Mouse (Mus musculus) liver, adult 2 months (tissue): ENCODE measurements around the gene Olfr769. TPM values are rescaled to one million over a fixed set of nuclear protein-coding genes. Genes with fewer than 3 reads are reported as not detected.

Experiments used
- DNase-seq: peaks from one replicate; pipeline ENCODE4 v3.0.0-alpha.2; 2011; ENCODE audit warnings: low read depth, low spot score; ENCODE audit errors: extremely low read depth
- H3K27ac ChIP-seq: fragments of 200-500 bp; replicated peaks from 2 replicates; pipeline ENCODE4 v1.5.1; 2012; ENCODE audit warnings: low read depth, mild to moderate bottlenecking, control low read depth, inconsistent platforms, low read length; ENCODE audit not compliant: insufficient read depth
- H3K27me3 ChIP-seq: fragments of 200-500 bp; 2 replicates; pipeline ENCODE4 v1.6.1; 2012; ENCODE audit warnings: mild to moderate bottlenecking, moderate library complexity, low read length, inconsistent platforms; ENCODE audit not compliant: control insufficient read depth, insufficient read depth
- H3K36me3 ChIP-seq: fragments of 200-500 bp; 2 replicates; pipeline ENCODE4 v1.6.1; 2012; ENCODE audit warnings: low read length, inconsistent platforms; ENCODE audit not compliant: control insufficient read depth, insufficient read depth
- H3K4me1 ChIP-seq: fragments of 200-500 bp; 2 replicates; pipeline ENCODE4 v1.6.1; 2011; ENCODE audit warnings: low read length; ENCODE audit not compliant: control insufficient read depth, insufficient read depth
- H3K4me3 ChIP-seq: fragments of 200-500 bp; 2 replicates; pipeline ENCODE4 v1.5.1; 2011; ENCODE audit warnings: low read depth, mild to moderate bottlenecking, control low read depth, low read length, moderate library complexity; ENCODE audit not compliant: insufficient read depth
- H3K79me2 ChIP-seq: fragments of 200-500 bp; 2 replicates; pipeline ENCODE4 v1.6.1; 2012; ENCODE audit warnings: inconsistent platforms, mild to moderate bottlenecking, low read length, moderate library complexity; ENCODE audit not compliant: control insufficient read depth, insufficient read depth
- H3K9ac ChIP-seq: fragments of 200-500 bp; 2 replicates; pipeline ENCODE4 v1.6.1; 2012; ENCODE audit warnings: low read depth, mild to moderate bottlenecking, control low read depth, inconsistent platforms, low read length
- CTCF ChIP-seq: fragments of 200-500 bp; IDR thresholded peaks from 2 replicates; pipeline ENCODE4 v1.5.1; 2011; ENCODE audit warnings: low read depth, low read length, control low read depth
- POLR2A ChIP-seq: fragments of 200-500 bp; IDR thresholded peaks from 2 replicates; pipeline ENCODE4 v1.6.1; 2011; ENCODE audit warnings: low read length, control low read depth; ENCODE audit not compliant: insufficient read depth; ENCODE audit errors: extremely low read depth
- WGBS: fragments of 180-500 bp; shearing (Covaris S2); methylation state at CpG from one replicate; pipeline ENCODE4 v1.1.7; 2018; 5-methylcytosine and 5-hydroxymethylcytosine counted together
- polyA plus RNA-seq: library from polyadenylated mRNA; depleted of rRNA; stranded (reverse); fragments of >200 nt; gene quantifications from 2 replicates; pipeline ENCODE4 v1.2.3, GENCODE M21; 2012; rRNA removed
- total RNA-seq: library from RNA; depleted of rRNA; stranded (reverse); fragments of >200 nt; gene quantifications from 2 replicates; pipeline ENCODE4 v1.2.3, GENCODE M21; 2014; rRNA removed

Olfr769 gene
- total and polyA plus RNA-seq, 2 experiments: not detected

GRCm38 (mm10) chr10:129068877-129069276, 48.8 kb downstream of the Olfr769 start, which contains the start of gene Olfr766-ps1:
Gene Olfr766-ps1 (minus strand): TSS chr10:129068977.
- DNase-seq: no peak
- no peak within 1 kb of the TSS for H3K4me3 ChIP-seq
- 72% methylated on average over 2 of the region's 2 CpGs for WGBS
- H3K79me2 ChIP-seq: no peaks in the 10 kb centered on the region
- no peak within 1 kb of the TSS for H3K27ac ChIP-seq
- no peaks in the 10 kb centered on the region for H3K27me3 ChIP-seq
- TF ChIP-seq POLR2A (no peak), CTCF (no peak)
- no peak within 1 kb of the TSS for H3K9ac ChIP-seq
- H3K4me1 ChIP-seq: no peaks in the 10 kb centered on the region
- no peaks in the 10 kb centered on the region for H3K36me3 ChIP-seq

Other genes starting within 250 kb of the Olfr769 start
- gene Gdf11, start 226.1 kb downstream of the Olfr769 start, total RNA-seq: 0.09 and 0.13 TPM in 2 replicates
- 0.04 and 0.05 TPM in 2 replicates for gene Gdf11, start 226.1 kb downstream of the Olfr769 start, polyA plus RNA-seq
- gene Cd63, start 216.9 kb downstream of the Olfr769 start, total RNA-seq: 4.1 and 5.2 TPM in 2 replicates
- 2.9 and 4.4 TPM in 2 replicates for gene Cd63, start 216.9 kb downstream of the Olfr769 start, polyA plus RNA-seq
- 30.4 and 33.8 TPM in 2 replicates for gene Rdh5, start 195.0 kb downstream of the Olfr769 start, total RNA-seq
- 86.2 and 91.8 TPM in 2 replicates for gene Rdh5, start 195.0 kb downstream of the Olfr769 start, polyA plus RNA-seq
- 91.1 and 106 TPM in 2 replicates for gene Bloc1s1, start 193.8 kb downstream of the Olfr769 start, total RNA-seq
- gene Bloc1s1, start 193.8 kb downstream of the Olfr769 start, polyA plus RNA-seq: 192 and 226 TPM in 2 replicates
- 4.6 and 4.9 TPM in 2 replicates for gene Itga7, start 184.0 kb downstream of the Olfr769 start, total RNA-seq
- 9.5 and 11.0 TPM in 2 replicates for gene Itga7, start 184.0 kb downstream of the Olfr769 start, polyA plus RNA-seq
- gene Mettl7b, start 156.9 kb downstream of the Olfr769 start, total RNA-seq: 639 and 785 TPM in 2 replicates
- 780 and 929 TPM in 2 replicates for gene Mettl7b, start 156.9 kb downstream of the Olfr769 start, polyA plus RNA-seq
- gene Olfr9, start 128.4 kb downstream of the Olfr769 start, total RNA-seq: 0.07 TPM in 1 of 2 replicates, not detected in the other
- gene Olfr9, start 128.4 kb downstream of the Olfr769 start, polyA plus RNA-seq: 0.02 TPM in 1 of 2 replicates, not detected in the other
- gene Olfr763, start 107.1 kb downstream of the Olfr769 start, total RNA-seq: not detected in 2 replicates
- gene Olfr763, start 107.1 kb downstream of the Olfr769 start, polyA plus RNA-seq: not detected in 2 replicates
- not detected in 2 replicates for gene Olfr764-ps1, start 78.0 kb downstream of the Olfr769 start, total RNA-seq
- not detected in 2 replicates for gene Olfr764-ps1, start 78.0 kb downstream of the Olfr769 start, polyA plus RNA-seq
- not detected in 2 replicates for gene Olfr765, start 67.9 kb downstream of the Olfr769 start, total RNA-seq
- gene Olfr765, start 67.9 kb downstream of the Olfr769 start, polyA plus RNA-seq: not detected in 2 replicates
- gene Olfr766-ps1, start 48.9 kb downstream of the Olfr769 start, total RNA-seq: not detected in 2 replicates
- gene Olfr766-ps1, start 48.9 kb downstream of the Olfr769 start, polyA plus RNA-seq: not detected in 2 replicates
- gene Olfr767, start 35.0 kb downstream of the Olfr769 start, total RNA-seq: not detected in 2 replicates
- not detected in 2 replicates for gene Olfr767, start 35.0 kb downstream of the Olfr769 start, polyA plus RNA-seq
- gene Olfr768, start 18.5 kb downstream of the Olfr769 start, total RNA-seq: not detected in 2 replicates
- not detected in 2 replicates for gene Olfr768, start 18.5 kb downstream of the Olfr769 start, polyA plus RNA-seq
- not detected in 2 replicates for gene Olfr770, start 21.1 kb upstream of the Olfr769 start, total RNA-seq
- gene Olfr770, start 21.1 kb upstream of the Olfr769 start, polyA plus RNA-seq: not detected in 2 replicates
- not detected in 2 replicates for gene Olfr771, start 46.9 kb upstream of the Olfr769 start, total RNA-seq
- not detected in 2 replicates for gene Olfr771, start 46.9 kb upstream of the Olfr769 start, polyA plus RNA-seq
- gene Olfr772, start 60.1 kb upstream of the Olfr769 start, total RNA-seq: not detected in 2 replicates
- not detected in 2 replicates for gene Olfr772, start 60.1 kb upstream of the Olfr769 start, polyA plus RNA-seq
- not detected in 2 replicates for gene Olfr773, start 69.6 kb upstream of the Olfr769 start, total RNA-seq
- not detected in 2 replicates for gene Olfr773, start 69.6 kb upstream of the Olfr769 start, polyA plus RNA-seq
- gene Olfr774, start 118.3 kb upstream of the Olfr769 start, total RNA-seq: not detected in 2 replicates
- not detected in 2 replicates for gene Olfr774, start 118.3 kb upstream of the Olfr769 start, polyA plus RNA-seq
- gene Olfr775, start 130.6 kb upstream of the Olfr769 start, total RNA-seq: not detected in 2 replicates
- not detected in 2 replicates for gene Olfr775, start 130.6 kb upstream of the Olfr769 start, polyA plus RNA-seq
- not detected in 2 replicates for gene Olfr776, start 141.3 kb upstream of the Olfr769 start, total RNA-seq
- not detected in 2 replicates for gene Olfr776, start 141.3 kb upstream of the Olfr769 start, polyA plus RNA-seq
- not detected in 2 replicates for gene Olfr777, start 153.6 kb upstream of the Olfr769 start, total RNA-seq
- gene Olfr777, start 153.6 kb upstream of the Olfr769 start, polyA plus RNA-seq: not detected in 2 replicates
- not detected in 2 replicates for gene Olfr780, start 200.3 kb upstream of the Olfr769 start, total RNA-seq
- not detected in 2 replicates for gene Olfr780, start 200.3 kb upstream of the Olfr769 start, polyA plus RNA-seq
- not detected in 2 replicates for gene Olfr781, start 211.0 kb upstream of the Olfr769 start, total RNA-seq
- not detected in 2 replicates for gene Olfr781, start 211.0 kb upstream of the Olfr769 start, polyA plus RNA-seq
- gene Olfr782, start 231.0 kb upstream of the Olfr769 start, total RNA-seq: not detected in 2 replicates
- not detected in 2 replicates for gene Olfr782, start 231.0 kb upstream of the Olfr769 start, polyA plus RNA-seq